Mouse (Mus musculus) lung, adult 2 months (tissue): ENCODE measurements around the gene Pcnx.

Experiments
- CTCF ChIP-seq: fragments of 200-500 bp; IDR thresholded peaks from 2 replicates; pipeline ENCODE4 v1.5.1; 2011; ENCODE audit warnings: mild to moderate bottlenecking, low read length, control low read depth; ENCODE audit not compliant: insufficient read depth
- POLR2A ChIP-seq: fragments of 200-500 bp; IDR thresholded peaks from 2 replicates; pipeline ENCODE4 v1.6.1; 2011; ENCODE audit warnings: low read depth, mild to moderate bottlenecking, control low read depth, low read length, borderline replicate concordance; ENCODE audit errors: extremely low read depth

DNA sequence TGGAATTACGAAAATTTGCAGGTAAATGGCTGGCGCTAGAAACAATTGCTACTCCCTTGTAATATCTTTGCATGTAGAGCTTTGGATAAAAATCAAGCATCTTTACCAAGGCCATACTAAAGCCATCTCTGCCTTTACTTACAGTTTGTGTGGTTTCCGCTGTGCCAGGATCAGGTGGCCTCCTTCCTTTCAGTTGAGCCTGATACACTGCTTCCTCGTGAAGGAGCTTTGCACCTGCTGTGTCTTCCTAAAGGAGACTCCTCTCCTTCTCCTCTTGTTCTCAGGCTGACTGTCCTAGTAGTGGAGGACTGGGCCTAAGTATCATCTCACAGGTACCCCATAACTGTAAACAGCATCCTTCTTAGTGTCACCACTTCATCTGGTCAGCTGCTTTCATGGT, 7.5 kb downstream of the Pcnx start:
- TF ChIP-seq POLR2A = no peak
- TF ChIP-seq CTCF = no peak
